In genomic region chr5:4867849-4868562, GRCm38 (mm10) we compare ENCODE assay signal across 14 mouse cellular contexts.
DNase-seq lines count a peak whose midpoint lies in the region; ATAC-seq lines count a peak whose summit lies in the region.
"Had no signal": no experiment of that assay in that cellular context is flagged by ENCODE, and none has a peak within 500 bp of the region (broad histone marks: within the 10 kb centered on the region; RNA-seq: fewer than 3 reads in every experiment).

No protein-coding gene starts in this region.

- 46% methylated on average over 6 of the region's 6 CpGs for WGBS in kidney, embryonic 14.5 days
- WGBS in forebrain, embryonic 13.5 days = 2% methylated on average over 6 of the region's 6 CpGs
- WGBS in midbrain, embryonic 12.5 days = 19% methylated on average over 6 of the region's 6 CpGs

- H3K27ac ChIP-seq in kidney, embryonic 14.5 days (ENCODE audit: low read depth, low read length) = 0 out of 2 replicates have a peak overlapping the region, but pooled peaks have one; percentile 67
- H3K27ac ChIP-seq in forebrain, embryonic 13.5 days = peak overlapping the region; percentile 77
- peak overlapping the region; percentile 72 for H3K27ac ChIP-seq in midbrain, embryonic 12.5 days (replicated peaks)
- H3K27ac ChIP-seq: lung, embryonic 15.5 days had no signal

- no peaks in the 10 kb centered on the region for H3K27me3 ChIP-seq in kidney, embryonic 14.5 days (ENCODE audit: control insufficient read depth, insufficient read depth, low read length)
- H3K27me3 ChIP-seq in forebrain, embryonic 13.5 days = no peaks in the 10 kb centered on the region
- H3K27me3 ChIP-seq in midbrain, embryonic 12.5 days = peaks cover 12% of the 10 kb centered on the region
- H3K27me3 ChIP-seq: lung, embryonic 15.5 days; megakaryocyte, embryonic 14.5 days had no signal

- no peak for ATAC-seq in kidney, embryonic 14.5 days (ENCODE audit: low FRiP score, low TSS enrichment)
- peak; percentile 86 for ATAC-seq in forebrain, embryonic 13.5 days
- peak; percentile 55 for ATAC-seq in midbrain, embryonic 12.5 days (ENCODE audit: low FRiP score, low read depth)
- ATAC-seq: activated CD4-positive, CD25-positive, alpha-beta regulatory T cell, adult 4 months had no signal

- no peak overlapping the region for H3K4me2 ChIP-seq in kidney, embryonic 14.5 days (replicated peaks; ENCODE audit: low read depth, low read length)
- 0 out of 2 replicates have a peak overlapping the region, but pooled peaks have one; percentile 15 for H3K4me2 ChIP-seq in forebrain, embryonic 13.5 days
- H3K4me2 ChIP-seq in midbrain, embryonic 12.5 days (replicated peaks) = no peak overlapping the region
- H3K4me2 ChIP-seq: lung, embryonic 15.5 days had no signal

- no peaks in the 10 kb centered on the region for H3K9me3 ChIP-seq in kidney, embryonic 14.5 days (ENCODE audit: control insufficient read depth, low read length)
- no peaks in the 10 kb centered on the region for H3K9me3 ChIP-seq in forebrain, embryonic 13.5 days (replicated peaks)
- no peaks in the 10 kb centered on the region for H3K9me3 ChIP-seq in midbrain, embryonic 12.5 days
- H3K9me3 ChIP-seq: lung, embryonic 15.5 days had no signal

- H3K4me3 ChIP-seq in kidney, embryonic 14.5 days (ENCODE audit: low read length) = no peak overlapping the region
- no peak overlapping the region for H3K4me3 ChIP-seq in forebrain, embryonic 13.5 days
- no peak overlapping the region for H3K4me3 ChIP-seq in midbrain, embryonic 12.5 days
- H3K4me3 ChIP-seq: lung, embryonic 15.5 days; megakaryocyte, embryonic 14.5 days had no signal

- H3K4me1 ChIP-seq in kidney, embryonic 14.5 days (ENCODE audit: control insufficient read depth, insufficient read depth, low read length) = peaks cover 9% of the 10 kb centered on the region; the same call in 1 of the 2 replicates
- H3K4me1 ChIP-seq in forebrain, embryonic 13.5 days = peaks cover 51% of the 10 kb centered on the region
- H3K4me1 ChIP-seq in midbrain, embryonic 12.5 days = peaks cover 45% of the 10 kb centered on the region
- H3K4me1 ChIP-seq: megakaryocyte, embryonic 14.5 days had no signal

- H3K36me3 ChIP-seq in kidney, embryonic 14.5 days (ENCODE audit: control insufficient read depth, insufficient read depth, low read length) = no peaks in the 10 kb centered on the region
- no peaks in the 10 kb centered on the region for H3K36me3 ChIP-seq in forebrain, embryonic 13.5 days (ENCODE audit: poor library complexity, severe bottlenecking)
- no peaks in the 10 kb centered on the region for H3K36me3 ChIP-seq in midbrain, embryonic 12.5 days
- H3K36me3 ChIP-seq: lung, embryonic 15.5 days had no signal

- no peak overlapping the region for H3K9ac ChIP-seq in kidney, embryonic 14.5 days (ENCODE audit: low read depth, low read length)
- no peak overlapping the region for H3K9ac ChIP-seq in forebrain, embryonic 13.5 days
- no peak overlapping the region; the same call in 1 of the 2 replicates for H3K9ac ChIP-seq in midbrain, embryonic 12.5 days (replicated peaks)
- H3K9ac ChIP-seq: lung, embryonic 15.5 days had no signal

- no peak for DNase-seq in kidney, postnatal 25 days
- DNase-seq in brain, adult 2 months (ENCODE audit: low read depth, low spot score) = peak; percentile 32
- DNase-seq in cerebellum, adult 8-10 months = no peak
- no peak for DNase-seq in urinary bladder, adult 18-20 months (ENCODE audit: low spot score in 2 of 2)
- no peak for DNase-seq in cerebellum, postnatal 36 days
- DNase-seq: cerebellum, adult 18-20 months; gastrocnemius, postnatal 36 days; thymus, postnatal 14 days had no signal
